Mouse (Mus musculus) monocyte, adult 59 days (primary cell): ENCODE measurements around the gene Olfr68. TPM values are rescaled to one million over a fixed set of nuclear protein-coding genes. Genes with fewer than 3 reads are reported as not detected.

Experiments used
- total RNA-seq, 2 experiments: library from RNA; stranded (reverse); gene quantifications; one replicate each; pipeline ENCODE4 v1.2.4; 2023

The Olfr68 gene
- total RNA-seq: not detected

GRCm38 (mm10) chr7:103779598-103779997 is at the start of gene Olfr68:
Gene Olfr68 (minus strand): TSS chr7:103779698.

GRCm38 (mm10) chr7:103827808-103828207 is 48.3 kb upstream of the Olfr68 start, which contains the start of gene Hbb-bs:
Gene Hbb-bs (minus strand): TSS chr7:103828096.

GRCm38 (mm10) chr7:103813766-103814165 is 34.3 kb upstream of the Olfr68 start, which contains the start of gene Hbb-bt:
Gene Hbb-bt (minus strand): TSS chr7:103813996.

GRCm38 (mm10) chr7:103791721-103792120 is 12.2 kb upstream of the Olfr68 start, which contains the start of gene Olfr67:
Gene Olfr67 (minus strand): TSS chr7:103791821.

GRCm38 (mm10) chr7:103771494-103771893 is 8.0 kb downstream of the Olfr68 start, which contains the start of gene Olfr69:
Gene Olfr69 (minus strand): TSS chr7:103771594.

GRCm38 (mm10) chr7:103757233-103757632 is 22.3 kb downstream of the Olfr68 start, which contains the start of gene Olfr630:
Gene Olfr630 (minus strand): TSS chr7:103757333.

GRCm38 (mm10) chr7:103744843-103745242 is 34.7 kb downstream of the Olfr68 start, which contains the start of gene Olfr629:
Gene Olfr629 (minus strand): TSS chr7:103744943.

GRCm38 (mm10) chr7:103730074-103730473 is 49.4 kb downstream of the Olfr68 start, which contains the start of gene Olfr628:
Gene Olfr628 (plus strand): TSS chr7:103730374.

Other genes with a start within 250 kb of the Olfr68 start
- not detected for gene Olfr612, start 237.0 kb downstream of the Olfr68 start, total RNA-seq
- not detected for gene Olfr613, start 231.6 kb downstream of the Olfr68 start, total RNA-seq
- gene Olfr615, start 223.6 kb downstream of the Olfr68 start, total RNA-seq: not detected
- not detected for gene Olfr616, start 210.6 kb downstream of the Olfr68 start, total RNA-seq
- not detected for gene Olfr617, start 206.6 kb downstream of the Olfr68 start, total RNA-seq
- not detected for gene Olfr618, start 189.6 kb downstream of the Olfr68 start, total RNA-seq
- gene Olfr619, start 179.1 kb downstream of the Olfr68 start, total RNA-seq: not detected
- not detected for gene Olfr620, start 167.2 kb downstream of the Olfr68 start, total RNA-seq
- not detected for gene Olfr622, start 137.0 kb downstream of the Olfr68 start, total RNA-seq
- not detected for gene Olfr623, start 116.0 kb downstream of the Olfr68 start, total RNA-seq
- gene Olfr624, start 108.5 kb downstream of the Olfr68 start, total RNA-seq: not detected
- gene Olfr625-ps1, start 97.0 kb downstream of the Olfr68 start, total RNA-seq: not detected
- not detected for gene Olfr243, start 65.0 kb downstream of the Olfr68 start, total RNA-seq
- gene Olfr628, start 49.3 kb downstream of the Olfr68 start, total RNA-seq: not detected
- not detected for gene Olfr629, start 34.8 kb downstream of the Olfr68 start, total RNA-seq
- not detected for gene Olfr630, start 22.4 kb downstream of the Olfr68 start, total RNA-seq
- not detected for gene Olfr69, start 8.1 kb downstream of the Olfr68 start, total RNA-seq
- gene Olfr67, start 12.1 kb upstream of the Olfr68 start, total RNA-seq: not detected
- 10 to 100 TPM in 1 of 2 experiments, 1 to 10 TPM in 1; 1.7 to 18.8 TPM for gene Hbb-bt, start 34.3 kb upstream of the Olfr68 start, total RNA-seq
- gene Hbb-bs, start 48.4 kb upstream of the Olfr68 start, total RNA-seq: 100 to 1,000 TPM in 1 of 2 experiments, 10 to 100 TPM in 1; 19.6 to 139 TPM
- gene Hbb-bh2, start 60.8 kb upstream of the Olfr68 start, total RNA-seq: not detected
- gene Hbb-bh1, start 63.5 kb upstream of the Olfr68 start, total RNA-seq: not detected
- not detected for gene Hbb-y, start 73.5 kb upstream of the Olfr68 start, total RNA-seq
- not detected for gene Olfr66, start 106.6 kb upstream of the Olfr68 start, total RNA-seq
- gene Olfr64, start 114.8 kb upstream of the Olfr68 start, total RNA-seq: not detected
- gene Olfr65, start 123.8 kb upstream of the Olfr68 start, total RNA-seq: not detected
- gene Olfr631, start 149.1 kb upstream of the Olfr68 start, total RNA-seq: not detected
- not detected for gene Olfr632, start 154.6 kb upstream of the Olfr68 start, total RNA-seq
- gene Olfr633, start 164.7 kb upstream of the Olfr68 start, total RNA-seq: not detected
- gene Olfr635, start 191.5 kb upstream of the Olfr68 start, total RNA-seq: not detected
- not detected for gene Olfr638, start 219.0 kb upstream of the Olfr68 start, total RNA-seq
- under 1 TPM; 0.09 to 0.10 TPM for gene Olfr639, start 237.6 kb upstream of the Olfr68 start, total RNA-seq
- gene Olfr640, start 245.9 kb upstream of the Olfr68 start, total RNA-seq: not detected